9 mouse cellular contexts compared by ENCODE assay signal in the genomic region with DNA sequence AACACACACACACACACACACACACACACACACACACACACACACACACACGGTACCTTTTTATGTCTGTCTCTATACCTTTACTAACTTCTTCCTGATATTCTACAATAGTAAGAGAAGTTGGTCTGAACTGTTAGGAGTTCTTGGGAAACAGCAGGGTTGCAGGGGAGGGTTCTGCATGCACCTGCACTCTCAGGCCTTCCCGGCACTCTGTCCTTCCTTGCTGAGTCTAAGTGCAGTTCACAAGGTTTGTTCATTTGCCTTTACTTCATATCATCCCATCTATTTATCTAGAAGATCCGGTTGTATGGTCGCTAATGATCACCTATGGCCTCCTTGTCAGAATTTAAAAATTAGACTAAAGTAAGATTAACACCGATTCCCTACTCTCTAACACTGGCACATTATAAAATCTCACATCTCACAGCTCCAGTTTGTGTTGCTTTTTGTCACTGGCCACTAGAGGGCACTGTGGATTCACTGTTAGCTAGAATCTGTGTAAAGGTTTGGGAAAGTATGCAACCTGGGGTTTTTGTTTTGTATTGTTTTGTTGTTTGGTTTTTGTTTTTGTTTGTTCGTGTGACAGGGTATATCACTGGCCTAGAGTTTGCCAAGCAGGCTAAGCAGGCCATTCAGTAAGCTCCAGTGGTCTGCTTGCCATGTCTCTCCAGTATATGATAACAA.
DNase-seq lines count a peak whose midpoint lies in the region; ATAC-seq and TF ChIP-seq lines count a peak whose summit lies in the region.
"Had no signal": no experiment of that assay in that cellular context is flagged by ENCODE, and none has a peak within 500 bp of the region (broad histone marks: within the 10 kb centered on the region; RNA-seq: fewer than 3 reads in every experiment).

No protein-coding gene starts in this region.

- intact Hi-C loops in gastrocnemius, postnatal 36 days (cut with DNase I), result no loop called here

- no peak overlapping the region for H3K4me2 ChIP-seq in forebrain, postnatal 0 days (ENCODE audit: low read depth)
- H3K4me2 ChIP-seq: limb, embryonic 15.5 days had no signal

- H3K27ac ChIP-seq in forebrain, postnatal 0 days (ENCODE audit: low read depth, low read length), result no peak overlapping the region
- H3K27ac ChIP-seq: limb, embryonic 15.5 days had no signal

- no peaks in the 10 kb centered on the region for H3K4me1 ChIP-seq in forebrain, postnatal 0 days (ENCODE audit: insufficient read depth)
- H3K4me1 ChIP-seq: limb, embryonic 15.5 days had no signal

- no peak overlapping the region for H3K9ac ChIP-seq in forebrain, postnatal 0 days
- H3K9ac ChIP-seq: limb, embryonic 15.5 days had no signal

- H3K27me3 ChIP-seq in forebrain, postnatal 0 days (ENCODE audit: insufficient read depth, low read length), result no peaks in the 10 kb centered on the region
- H3K27me3 ChIP-seq: limb, embryonic 15.5 days had no signal

- no peaks in the 10 kb centered on the region for H3K36me3 ChIP-seq in forebrain, postnatal 0 days (ENCODE audit: insufficient read depth)
- H3K36me3 ChIP-seq: limb, embryonic 15.5 days had no signal

- no peak overlapping the region for H3K4me3 ChIP-seq in forebrain, postnatal 0 days (ENCODE audit: low read depth, low read length)
- H3K4me3 ChIP-seq: limb, embryonic 15.5 days had no signal

- 25% methylated on average over 6 of the region's 6 CpGs for WGBS in forebrain, postnatal 0 days

- no peaks in the 10 kb centered on the region for H3K9me3 ChIP-seq in forebrain, postnatal 0 days (ENCODE audit: low read length)
- H3K9me3 ChIP-seq: limb, embryonic 15.5 days had no signal

- TF ChIP-seq CTCF in forebrain, postnatal 0 days (IDR thresholded peaks at IDR 0.05; ENCODE audit: low read depth), result peak; percentile 88

- peak; percentile 83 for ATAC-seq in forebrain, postnatal 0 days

- peak; percentile 4 for DNase-seq in gastrocnemius, adult 18-20 months (ENCODE audit: low spot score)
- DNase-seq in gastrocnemius, postnatal 36 days, result no peak
- peak; percentile 30 to 49 for DNase-seq in CD8-positive naive resting alpha-beta T cell, adult 2 months (ENCODE audit: low read depth in 2 of 2, low spot score in 2 of 2)
- DNase-seq in cerebellum, adult 18-20 months, result peak; percentile 34 to 48
- DNase-seq in forebrain, postnatal 0 days, result peak; percentile 86
- peak; percentile 17 for DNase-seq in layer of hippocampus, adult 9-10 months (ENCODE audit: low spot score)
- peak; percentile 68 for DNase-seq in mesoderm, embryonic 11.5 days (ENCODE audit: low read depth, low spot score)
- DNase-seq in right cerebral cortex, postnatal 36 days (ENCODE audit: low spot score in 2 of 2), result peak; percentile 7 to 12

Comparison
In these comparisons a context has a peak if more than half of its experiments do, and no peak if none do; other contexts are left out.
1. DNase-seq: peak in gastrocnemius, adult 18-20 months (single experiment), CD8-positive naive resting alpha-beta T cell, adult 2 months (2 of 2), cerebellum, adult 18-20 months (2 of 2), forebrain, postnatal 0 days (single experiment), layer of hippocampus, adult 9-10 months (single experiment), mesoderm, embryonic 11.5 days (single experiment) and right cerebral cortex, postnatal 36 days (2 of 2); none in gastrocnemius, postnatal 36 days (0 of 2).